Mouse (Mus musculus): Measurements from ENCODE around the gene Ddt. TPM values are rescaled to one million over a fixed set of nuclear protein-coding genes. Genes with fewer than 3 reads are reported as not detected.
A peak's percentile ranks its signal among the peaks of the same experiment; 100 is the strongest.

Gene Ddt
- 310 and 393 TPM in 2 replicates for polyA plus RNA-seq (2012; rRNA removed)

DNA sequence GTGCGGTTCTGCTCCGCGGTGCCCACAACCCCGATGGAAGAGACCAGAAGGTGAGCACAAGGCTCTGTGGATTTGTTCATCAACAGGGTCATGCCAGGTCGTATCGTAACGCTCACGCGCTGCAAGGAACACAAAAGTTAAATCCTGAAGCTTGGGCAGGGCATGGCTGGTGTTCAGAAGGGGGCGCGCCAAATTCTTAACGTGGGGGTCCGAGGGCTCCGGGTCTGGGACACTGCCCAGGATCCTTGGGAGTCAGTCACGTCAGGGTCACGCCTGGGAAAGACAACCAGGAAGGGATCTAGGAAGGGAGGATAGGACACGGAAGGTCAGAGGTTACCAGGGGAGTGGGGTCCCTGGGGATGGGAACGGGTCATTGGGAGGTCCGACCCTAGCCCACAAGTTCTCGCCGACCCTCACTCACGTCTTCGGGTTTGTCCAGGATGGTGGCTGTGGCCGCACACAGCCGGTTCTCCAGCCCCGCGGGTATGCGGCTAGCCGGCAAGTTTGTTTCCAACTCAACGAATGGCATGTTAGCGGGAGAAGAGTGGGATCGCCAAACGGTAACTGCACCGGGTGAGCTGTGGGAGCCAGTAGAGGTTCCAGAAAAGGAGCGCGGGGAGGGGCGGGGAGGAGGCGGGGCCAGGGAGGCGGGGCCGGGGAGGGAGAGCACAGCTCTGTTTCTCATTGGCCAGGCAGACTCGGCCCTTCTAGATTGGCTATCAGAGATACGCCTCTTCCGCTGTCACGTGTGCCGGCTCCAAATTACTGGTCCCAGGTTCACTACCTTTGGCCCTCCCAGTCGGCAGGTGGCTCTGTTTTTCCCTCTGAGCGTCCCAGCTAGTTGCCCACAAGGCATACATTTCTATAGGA lies at the start of gene Ddt:
TSS of gene Ddt (minus strand) at position 620 of the 870 bp plus-strand sequence.
- Histone ChIP-seq H3K27me3 (ENCODE audit: control insufficient read depth, insufficient read depth, low read length) (no peaks in the 10 kb centered on the region), H3K4me3 (ENCODE audit: control insufficient read depth, low read depth, low read length) (peak within 1 kb of the TSS; percentile 88), H3K27ac (ENCODE audit: control insufficient read depth, insufficient read depth, low read depth, low read length) (peak within 1 kb of the TSS; percentile 90), H3K4me1 (ENCODE audit: control insufficient read depth, insufficient read depth, low read length) (peaks cover 4% of the 10 kb centered on the region), H3K36me3 (ENCODE audit: control insufficient read depth, insufficient read depth, low read length) (no peaks in the 10 kb centered on the region; the same call in 1 of the 2 replicates)
- TF ChIP-seq POLR2A (IDR thresholded peaks at IDR 0.05; ENCODE audit: control insufficient read depth, low read depth, low read length) (peak; percentile 92), CTCF (IDR thresholded peaks at IDR 0.05; ENCODE audit: control insufficient read depth, insufficient read depth, insufficient replicate concordance, low read depth, low read length) (0 out of 2 replicates have a peak, but pooled peaks have one; percentile 7)

DNA sequence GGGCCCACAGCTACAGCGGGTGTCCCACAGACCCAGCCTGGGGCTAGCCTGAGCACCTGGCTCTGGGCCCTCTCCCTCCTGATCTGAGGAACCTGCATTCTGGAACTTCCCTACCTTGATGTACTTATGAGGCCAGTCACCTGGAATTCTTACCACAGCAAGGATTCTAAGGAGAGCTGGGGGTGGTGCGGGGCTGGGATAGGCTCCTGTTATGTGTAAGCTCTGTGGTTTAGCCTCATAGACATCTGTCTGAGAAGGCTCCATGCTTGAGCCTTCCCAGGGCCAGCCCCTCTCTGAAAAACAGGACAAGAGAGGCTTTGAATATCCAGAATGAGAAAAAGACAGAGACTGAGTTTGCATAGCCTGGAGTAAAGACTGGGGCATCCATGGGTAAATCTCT lies 49.2 kb upstream of the Ddt start, which contains the start of gene Gstt4:
TSS of gene Gstt4 (minus strand) at position 101 of the 400 bp plus-strand sequence.
- Histone ChIP-seq H3K27me3 (ENCODE audit: control insufficient read depth, insufficient read depth, low read length) (no peaks in the 10 kb centered on the region), H3K4me3 (ENCODE audit: control insufficient read depth, low read depth, low read length) (peak within 1 kb of the TSS; percentile 76), H3K4me1 (ENCODE audit: control insufficient read depth, insufficient read depth, low read length) (no peaks in the 10 kb centered on the region; the same call in 1 of the 2 replicates), H3K36me3 (ENCODE audit: control insufficient read depth, insufficient read depth, low read length) (no peaks in the 10 kb centered on the region), H3K27ac (ENCODE audit: control insufficient read depth, insufficient read depth, low read depth, low read length) (no peak within 1 kb of the TSS; the same call in 1 of the 2 replicates)
- TF ChIP-seq CTCF (IDR thresholded peaks at IDR 0.05; ENCODE audit: control insufficient read depth, insufficient read depth, insufficient replicate concordance, low read depth, low read length) (no peak), POLR2A (IDR thresholded peaks at IDR 0.05; ENCODE audit: control insufficient read depth, low read depth, low read length) (peak; percentile 34; the same call in 1 of the 2 replicates)

DNA sequence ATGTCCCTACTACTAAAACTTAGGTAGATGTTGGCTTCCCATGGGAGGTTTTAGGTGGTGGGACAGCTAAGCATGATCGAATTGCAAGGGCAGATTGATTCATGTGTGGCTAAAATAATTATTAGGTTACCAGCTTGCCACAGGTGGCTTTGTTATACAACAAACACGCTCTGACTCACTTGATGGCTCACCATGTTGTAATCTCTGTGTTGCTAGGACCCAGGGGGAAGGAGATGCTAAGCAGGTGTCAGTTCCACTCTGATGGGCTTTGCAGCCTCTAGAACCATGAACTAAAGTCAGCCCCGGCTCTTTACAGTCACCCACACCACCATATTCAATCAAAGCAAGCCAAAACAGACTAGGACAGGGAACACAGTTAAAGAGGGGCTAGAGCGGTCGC lies 46.7 kb upstream of the Ddt start:
- Histone ChIP-seq H3K4me3 (ENCODE audit: control insufficient read depth, low read depth, low read length) (peak overlapping the region; percentile 76), H3K36me3 (ENCODE audit: control insufficient read depth, insufficient read depth, low read length) (no peaks in the 10 kb centered on the region), H3K27me3 (ENCODE audit: control insufficient read depth, insufficient read depth, low read length) (no peaks in the 10 kb centered on the region), H3K27ac (ENCODE audit: control insufficient read depth, insufficient read depth, low read depth, low read length) (no peak overlapping the region), H3K4me1 (ENCODE audit: control insufficient read depth, insufficient read depth, low read length) (no peaks in the 10 kb centered on the region)
- TF ChIP-seq POLR2A (IDR thresholded peaks at IDR 0.05; ENCODE audit: control insufficient read depth, low read depth, low read length) (no peak), CTCF (IDR thresholded peaks at IDR 0.05; ENCODE audit: control insufficient read depth, insufficient read depth, insufficient replicate concordance, low read depth, low read length) (no peak)

DNA sequence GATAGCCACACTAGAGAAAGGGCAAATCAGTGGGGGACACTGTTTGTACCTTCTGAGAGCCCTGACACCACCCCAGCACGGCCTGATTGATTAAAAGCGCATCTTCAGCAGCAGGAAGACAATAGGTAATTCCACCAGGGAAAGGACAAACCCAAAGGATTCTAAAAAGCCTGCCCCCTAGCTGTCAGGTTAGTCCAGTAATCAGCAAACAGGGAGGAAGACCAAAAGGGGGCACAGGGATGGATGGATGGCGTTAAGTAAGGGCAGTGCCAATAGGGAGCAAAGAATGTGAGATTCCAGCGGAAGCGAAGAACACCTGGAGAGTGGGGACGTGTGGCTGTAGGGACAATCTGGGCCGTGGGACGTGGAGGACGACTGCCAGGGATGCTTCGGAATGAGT lies 45.4 kb upstream of the Ddt start:
- H3K27ac ChIP-seq (ENCODE audit: control insufficient read depth, insufficient read depth, low read depth, low read length), result no peak overlapping the region
- peak overlapping the region; percentile 44 for H3K4me3 ChIP-seq (ENCODE audit: control insufficient read depth, low read depth, low read length)
- no peaks in the 10 kb centered on the region for H3K36me3 ChIP-seq (ENCODE audit: control insufficient read depth, insufficient read depth, low read length)
- H3K27me3 ChIP-seq (ENCODE audit: control insufficient read depth, insufficient read depth, low read length), result no peaks in the 10 kb centered on the region
- H3K4me1 ChIP-seq (ENCODE audit: control insufficient read depth, insufficient read depth, low read length), result no peaks in the 10 kb centered on the region
- TF ChIP-seq POLR2A (IDR thresholded peaks at IDR 0.05; ENCODE audit: control insufficient read depth, low read depth, low read length), result no peak
- no peak for TF ChIP-seq CTCF (IDR thresholded peaks at IDR 0.05; ENCODE audit: control insufficient read depth, insufficient read depth, insufficient replicate concordance, low read depth, low read length)

DNA sequence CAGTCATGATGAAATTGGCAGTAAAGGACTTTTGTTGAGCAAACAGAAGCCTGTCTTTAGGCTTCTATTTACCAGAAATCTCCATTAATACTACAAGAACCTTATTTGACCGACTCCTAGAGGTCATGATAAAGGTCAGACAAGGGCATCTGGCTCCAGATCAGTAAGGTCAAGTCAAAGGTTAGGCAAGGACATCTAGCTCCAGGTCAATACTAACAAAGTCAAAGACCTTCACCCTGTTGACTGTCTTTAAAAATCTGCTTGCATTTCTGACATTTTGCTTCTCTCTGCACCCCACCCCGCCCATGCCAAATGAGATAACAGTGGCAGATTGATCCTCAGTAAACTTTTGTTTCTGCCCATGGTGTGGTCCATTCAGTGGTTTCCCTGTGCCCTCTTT lies 31.0 kb upstream of the Ddt start:
- H3K27me3 ChIP-seq (ENCODE audit: control insufficient read depth, insufficient read depth, low read length), result no peaks in the 10 kb centered on the region
- TF ChIP-seq CTCF (IDR thresholded peaks at IDR 0.05; ENCODE audit: control insufficient read depth, insufficient read depth, insufficient replicate concordance, low read depth, low read length), result no peak
- no peak for TF ChIP-seq POLR2A (IDR thresholded peaks at IDR 0.05; ENCODE audit: control insufficient read depth, low read depth, low read length)

DNA sequence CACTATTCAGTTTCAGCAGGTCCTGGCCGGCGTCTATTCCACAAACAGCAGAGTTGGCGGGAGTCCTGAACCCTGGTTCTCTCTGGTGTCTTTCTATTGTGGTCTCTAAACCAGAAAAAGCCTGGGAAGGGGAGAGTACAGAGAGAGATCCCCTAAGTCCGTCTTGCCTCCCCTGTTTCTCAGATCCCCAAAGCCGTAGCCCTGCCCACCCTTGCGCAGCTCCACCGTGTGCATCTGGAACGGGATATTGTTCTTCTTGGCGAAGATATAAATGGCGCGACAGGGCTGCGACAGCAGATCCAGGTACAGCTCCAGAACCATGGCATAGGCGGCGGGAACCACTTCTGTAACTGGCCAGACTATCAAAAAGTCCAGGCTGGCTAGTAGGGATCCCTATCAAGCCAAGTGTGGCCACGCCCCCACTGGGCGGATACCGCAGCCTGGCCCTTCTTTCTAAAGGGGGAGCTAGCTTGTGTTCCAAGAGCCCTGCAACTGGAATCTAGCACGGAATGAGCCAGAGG lies 25.0 kb upstream of the Ddt start, which contains the start of gene Gstt1:
TSS of gene Gstt1 (minus strand) at position 409 of the 521 bp plus-strand sequence.
- Histone ChIP-seq H3K36me3 (ENCODE audit: control insufficient read depth, insufficient read depth, low read length) (no peaks in the 10 kb centered on the region), H3K4me1 (ENCODE audit: control insufficient read depth, insufficient read depth, low read length) (peaks cover 3% of the 10 kb centered on the region), H3K27ac (ENCODE audit: control insufficient read depth, insufficient read depth, low read depth, low read length) (no peak within 1 kb of the TSS), H3K27me3 (ENCODE audit: control insufficient read depth, insufficient read depth, low read length) (no peaks in the 10 kb centered on the region), H3K4me3 (ENCODE audit: control insufficient read depth, low read depth, low read length) (peak within 1 kb of the TSS; percentile 4)
- TF ChIP-seq CTCF (IDR thresholded peaks at IDR 0.05; ENCODE audit: control insufficient read depth, insufficient read depth, insufficient replicate concordance, low read depth, low read length) (no peak), POLR2A (IDR thresholded peaks at IDR 0.05; ENCODE audit: control insufficient read depth, low read depth, low read length) (no peak)

More for the DNA sequence above, 31.0 kb upstream of the Ddt start:
- H3K4me1 ChIP-seq (ENCODE audit: control insufficient read depth, insufficient read depth, low read length), result no peaks in the 10 kb centered on the region
- H3K4me3 ChIP-seq (ENCODE audit: control insufficient read depth, low read depth, low read length), result no peak overlapping the region
- H3K27ac ChIP-seq (ENCODE audit: control insufficient read depth, insufficient read depth, low read depth, low read length), result no peak overlapping the region
- no peaks in the 10 kb centered on the region for H3K36me3 ChIP-seq (ENCODE audit: control insufficient read depth, insufficient read depth, low read length)

DNA sequence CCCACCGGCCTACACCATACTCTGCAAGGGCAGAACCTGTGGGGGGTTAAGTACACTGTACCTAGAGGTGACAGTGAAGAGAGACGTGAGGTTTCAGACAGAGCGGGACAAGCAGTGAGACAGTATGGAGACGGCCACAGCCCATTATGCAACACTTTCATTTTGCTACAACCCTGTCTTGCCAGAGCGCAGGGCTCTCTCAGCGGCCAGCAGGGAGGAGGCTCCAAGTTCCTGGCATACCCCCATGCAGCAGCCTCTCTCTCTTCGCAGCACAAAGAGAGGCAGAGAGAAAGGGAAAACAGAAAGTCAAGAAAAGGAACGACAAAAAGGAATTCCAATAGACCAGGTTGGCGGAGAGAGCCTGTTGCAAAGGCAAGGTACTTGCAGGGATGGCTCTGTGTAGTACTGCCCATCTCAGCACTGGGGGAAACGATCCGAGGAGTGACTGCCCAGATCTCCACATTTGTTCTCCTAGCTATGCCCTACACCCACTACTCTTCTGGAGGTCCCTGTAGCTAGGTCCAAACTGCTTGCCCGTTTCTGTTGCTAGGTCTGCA lies 24.5 kb upstream of the Ddt start:
- Histone ChIP-seq H3K4me1 (ENCODE audit: control insufficient read depth, insufficient read depth, low read length) (peaks cover 3% of the 10 kb centered on the region), H3K27ac (ENCODE audit: control insufficient read depth, insufficient read depth, low read depth, low read length) (no peak overlapping the region), H3K27me3 (ENCODE audit: control insufficient read depth, insufficient read depth, low read length) (no peaks in the 10 kb centered on the region), H3K4me3 (ENCODE audit: control insufficient read depth, low read depth, low read length) (peak overlapping the region; percentile 4), H3K36me3 (ENCODE audit: control insufficient read depth, insufficient read depth, low read length) (no peaks in the 10 kb centered on the region)
- no peak for TF ChIP-seq CTCF (IDR thresholded peaks at IDR 0.05; ENCODE audit: control insufficient read depth, insufficient read depth, insufficient replicate concordance, low read depth, low read length)
- no peak for TF ChIP-seq POLR2A (IDR thresholded peaks at IDR 0.05; ENCODE audit: control insufficient read depth, low read depth, low read length)
